Mouse (Mus musculus): ENCODE results near the gene Olfr1472.
"Not testable (repeated sequence)": the region's sequence is repeated elsewhere in the genome, so short reads cannot be mapped to it uniquely, and the experiment has no call there.

Gene Olfr1472

GRCm38 (mm10) chr19:13455986-13456385 is at the start of gene Olfr1472:
TSS of gene Olfr1472 (minus strand) at chr19:13456086.
- DNase-seq = no peak

DNA sequence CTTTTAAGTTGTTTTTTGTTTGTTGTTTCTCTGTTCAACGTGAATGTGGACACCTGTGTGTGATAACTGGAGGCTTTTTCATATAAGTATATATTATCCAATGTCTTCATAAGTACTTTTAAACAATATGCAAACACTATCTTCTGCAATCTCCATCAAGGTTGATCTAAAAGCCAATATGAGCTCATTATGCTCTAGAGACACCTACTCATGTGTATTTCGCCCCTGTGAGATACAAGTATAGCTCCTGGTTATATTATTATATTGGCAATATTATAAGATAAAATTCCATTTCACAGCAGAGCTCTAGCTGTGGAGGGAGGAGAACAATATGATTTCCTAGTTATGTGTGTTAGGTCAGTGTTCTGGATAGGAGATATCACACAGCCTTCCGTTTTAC is 44.4 kb upstream of the Olfr1472 start, which contains the start of gene Olfr1477:
Gene Olfr1477, plus strand, starts transcription at position 301 of the 400 bp plus-strand sequence.
- no peak for DNase-seq

DNA sequence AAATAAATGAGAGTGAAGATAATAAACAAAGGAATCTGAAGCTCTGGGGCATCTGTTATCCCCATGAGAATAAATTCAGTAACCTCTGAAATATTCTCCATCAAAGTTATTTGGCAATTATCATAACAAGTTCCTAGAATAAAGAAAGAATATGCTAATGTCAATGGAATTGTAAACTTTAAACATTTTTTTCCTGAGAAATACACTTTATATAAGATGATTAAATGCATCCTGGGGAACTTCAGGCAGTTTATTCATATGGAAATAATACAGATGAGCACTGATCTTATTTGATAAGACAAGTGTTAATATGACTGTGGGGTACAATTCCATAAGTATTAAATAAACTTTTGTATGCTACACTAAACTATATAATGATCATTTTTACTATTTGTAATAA is 24.2 kb upstream of the Olfr1472 start, which contains the start of gene Olfr1475:
Gene Olfr1475, minus strand, starts transcription at position 101 of the 400 bp plus-strand sequence.
- DNase-seq = no peak

DNA sequence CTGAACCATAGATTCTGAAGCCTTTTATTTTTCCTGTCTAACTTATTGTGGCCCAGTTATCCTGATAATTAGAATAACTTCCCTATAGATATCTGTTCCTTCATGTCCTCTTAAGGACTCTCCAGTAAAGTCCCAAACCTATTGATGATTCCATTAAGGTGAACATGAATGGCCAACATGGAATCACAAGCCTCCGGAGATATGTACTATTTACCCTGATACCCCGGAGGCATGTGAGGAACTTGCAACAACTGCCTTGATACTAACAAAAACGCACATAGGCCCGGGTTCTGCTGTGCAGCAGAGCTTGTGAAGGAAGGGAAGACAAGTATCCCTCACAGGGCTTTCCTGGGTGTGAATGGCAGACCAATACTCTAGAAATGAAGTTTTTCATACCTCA is 13.4 kb upstream of the Olfr1472 start, which contains the start of gene Olfr1474:
Gene Olfr1474, plus strand, starts transcription at position 301 of the 400 bp plus-strand sequence.
- DNase-seq = not testable (repeated sequence)

DNA sequence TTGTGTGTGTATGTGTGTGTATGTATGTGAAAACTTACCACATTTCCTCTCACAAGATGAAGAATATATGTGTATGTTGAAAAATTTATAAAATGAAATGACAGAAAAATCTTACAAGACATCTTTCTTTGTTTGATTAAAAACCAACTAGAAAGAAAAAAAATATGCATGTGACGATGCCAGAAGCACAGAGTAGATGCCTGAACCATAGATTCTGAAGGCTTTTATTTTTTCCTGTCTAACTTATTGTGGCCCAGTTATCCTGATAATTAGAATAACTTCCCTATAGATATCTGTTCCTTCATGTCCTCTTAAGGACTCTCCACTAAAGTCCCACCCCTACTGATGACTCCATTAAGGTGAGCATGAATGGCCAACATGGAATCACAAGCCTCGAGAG is 12.8 kb downstream of the Olfr1472 start, which contains the start of gene Olfr1471:
Gene Olfr1471, plus strand, starts transcription at position 301 of the 400 bp plus-strand sequence.
- DNase-seq = not testable (repeated sequence)

DNA sequence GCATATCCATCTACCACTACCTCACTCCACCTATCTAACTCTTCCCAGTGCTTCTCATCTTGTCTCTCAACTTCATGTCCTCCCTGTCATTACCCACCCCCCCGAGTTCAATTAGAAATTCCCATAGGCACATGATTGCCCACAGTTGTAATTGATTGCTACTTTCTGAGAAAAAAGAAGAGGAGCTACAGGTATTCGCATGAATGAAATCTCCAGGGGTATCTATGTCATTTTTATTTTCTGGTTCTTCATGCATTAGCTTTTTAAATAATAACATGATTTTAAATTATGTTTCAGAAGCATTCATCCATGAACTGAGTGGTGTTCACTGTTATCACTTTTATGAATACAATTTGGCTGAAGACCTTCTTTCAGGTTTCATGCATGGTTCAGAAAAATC is 48.3 kb downstream of the Olfr1472 start, which contains the start of gene Olfr1469:
Gene Olfr1469, plus strand, starts transcription at position 301 of the 400 bp plus-strand sequence.
- DNase-seq = no peak
